Mouse (Mus musculus) hematopoietic multipotent progenitor cell, adult 10-12 weeks (in vitro differentiated cells): ENCODE measurements around the gene Maz. TPM values are rescaled to one million over a fixed set of nuclear protein-coding genes. Genes with fewer than 3 reads are reported as not detected.

Experiments
- polyA plus RNA-seq: library from polyadenylated mRNA; stranded (reverse); fragments of >175 nt; gene quantifications from 2 replicates; pipeline ENCODE4 v1.2.3, GENCODE M21; 2012; ENCODE audit warnings: low replicate concordance

Gene Maz
- 317 and 823 TPM in 2 replicates for polyA plus RNA-seq

DNA sequence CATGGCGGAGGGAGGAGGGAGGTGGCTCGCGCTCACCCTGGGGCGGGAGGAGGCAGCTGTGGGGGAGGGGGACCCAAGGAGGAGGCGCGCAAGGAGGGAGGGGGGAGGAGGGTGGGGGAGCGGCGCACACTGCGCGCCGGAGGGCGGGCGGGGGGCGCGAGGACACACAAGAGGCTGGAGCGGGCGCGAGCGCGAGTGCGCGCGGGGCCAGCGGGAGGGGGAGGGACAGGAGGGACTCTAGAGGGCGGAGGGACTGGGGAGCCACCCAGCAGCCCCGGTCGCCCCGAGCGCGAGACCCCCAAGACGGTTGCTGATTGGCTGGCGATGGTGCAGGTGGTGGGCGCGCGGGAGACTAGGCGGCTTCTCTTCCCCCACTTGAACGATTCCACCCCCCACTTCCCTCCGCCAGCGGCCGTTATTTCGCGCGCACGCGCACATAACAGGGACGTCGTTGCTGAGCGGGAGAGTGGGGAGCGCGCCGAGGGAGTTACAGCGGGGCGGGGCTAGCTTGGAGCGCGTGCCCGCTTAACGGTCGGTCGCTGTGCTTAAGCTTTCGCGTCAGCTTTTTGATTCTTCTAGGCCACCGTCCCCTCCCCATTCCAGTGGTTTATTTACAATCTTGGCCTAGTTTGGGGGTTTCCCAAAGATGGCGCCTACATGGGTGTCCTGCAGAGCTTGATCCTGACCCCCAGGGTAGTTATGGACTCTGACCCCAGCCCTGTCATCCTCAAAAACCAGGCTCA is at the start of gene Maz:
Maz (minus strand) TSS at position 54 of the 743 bp plus-strand sequence.

DNA sequence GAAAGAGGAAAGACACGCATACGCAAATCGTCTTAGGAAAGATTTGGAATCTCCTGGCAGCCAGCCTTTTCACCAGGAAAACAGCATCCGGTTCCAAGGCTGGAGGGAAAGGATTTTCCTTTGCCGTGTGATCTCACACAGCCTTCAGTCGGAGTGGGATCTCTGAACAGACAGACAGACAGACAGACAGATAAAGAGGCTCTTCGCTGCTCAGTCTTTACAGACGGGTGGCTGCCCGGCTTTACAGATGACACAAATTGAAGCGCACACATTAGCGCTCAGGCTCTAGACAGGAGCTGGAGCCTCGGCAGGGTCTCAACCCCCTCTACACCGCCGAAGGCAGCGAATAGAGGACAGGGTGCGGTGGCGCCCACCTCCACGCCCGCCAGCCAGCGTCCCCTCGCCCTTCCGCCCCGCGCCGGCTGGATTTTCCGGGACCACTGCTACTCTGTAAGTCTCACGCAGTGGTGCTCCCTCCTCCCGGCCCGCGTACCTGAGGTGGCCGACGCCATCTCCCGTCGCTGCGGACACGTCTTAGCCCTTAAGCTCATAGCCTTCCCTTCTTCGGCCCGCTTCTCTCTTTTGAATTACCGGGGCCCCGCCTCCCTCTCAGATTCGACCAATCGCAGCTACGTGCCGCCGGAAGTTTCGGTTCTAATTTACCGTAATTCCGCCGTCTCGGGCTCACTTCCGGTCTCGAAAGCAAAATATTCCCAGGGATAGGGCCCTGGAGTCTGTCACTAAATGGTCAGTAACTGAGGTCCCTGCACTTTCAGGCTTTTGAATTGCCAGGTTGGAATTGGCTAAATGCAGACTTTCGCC is 15.2 kb upstream of the Maz start, which contains the start of gene Kif22:
Kif22 (minus strand) TSS at position 621 of the 822 bp plus-strand sequence.

DNA sequence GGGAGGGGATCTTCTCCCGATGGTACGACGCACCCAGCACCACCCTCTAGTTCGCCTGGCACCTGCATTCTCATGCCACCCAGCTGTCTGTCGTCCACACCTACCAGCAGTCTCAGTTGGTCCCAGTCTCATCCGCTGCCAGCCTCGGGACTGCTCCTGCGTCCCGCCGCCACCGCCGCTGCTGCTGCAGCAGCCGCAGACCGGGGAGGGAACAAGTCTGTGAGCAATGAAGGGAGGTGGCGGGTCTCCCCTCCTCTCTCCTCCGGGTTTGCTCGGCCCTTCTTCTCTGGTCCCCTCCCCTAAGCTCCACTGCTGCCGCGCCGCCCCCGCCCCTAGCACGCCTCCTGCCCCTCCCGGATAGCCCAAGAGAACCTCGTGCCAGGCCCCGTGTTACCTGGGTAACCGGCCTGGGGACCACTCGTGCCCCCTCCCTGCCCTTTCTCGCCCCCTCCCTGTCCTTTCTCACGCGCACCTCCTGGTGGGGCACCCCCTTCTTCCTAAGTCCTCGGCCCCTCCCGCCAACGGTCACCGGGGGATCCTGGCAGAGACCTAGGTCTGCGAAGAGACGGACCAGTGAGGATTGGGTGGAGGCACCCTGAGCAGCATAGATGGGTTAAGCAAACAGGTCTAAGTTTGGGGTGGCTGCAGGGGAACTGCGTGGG is 5.8 kb downstream of the Maz start, which contains the start of the genes Gm42742 and Prrt2:
Gm42742 (minus strand) TSS at position 197 of the 662 bp plus-strand sequence.
Prrt2 (minus strand) TSS at position 311 of the 662 bp plus-strand sequence.

DNA sequence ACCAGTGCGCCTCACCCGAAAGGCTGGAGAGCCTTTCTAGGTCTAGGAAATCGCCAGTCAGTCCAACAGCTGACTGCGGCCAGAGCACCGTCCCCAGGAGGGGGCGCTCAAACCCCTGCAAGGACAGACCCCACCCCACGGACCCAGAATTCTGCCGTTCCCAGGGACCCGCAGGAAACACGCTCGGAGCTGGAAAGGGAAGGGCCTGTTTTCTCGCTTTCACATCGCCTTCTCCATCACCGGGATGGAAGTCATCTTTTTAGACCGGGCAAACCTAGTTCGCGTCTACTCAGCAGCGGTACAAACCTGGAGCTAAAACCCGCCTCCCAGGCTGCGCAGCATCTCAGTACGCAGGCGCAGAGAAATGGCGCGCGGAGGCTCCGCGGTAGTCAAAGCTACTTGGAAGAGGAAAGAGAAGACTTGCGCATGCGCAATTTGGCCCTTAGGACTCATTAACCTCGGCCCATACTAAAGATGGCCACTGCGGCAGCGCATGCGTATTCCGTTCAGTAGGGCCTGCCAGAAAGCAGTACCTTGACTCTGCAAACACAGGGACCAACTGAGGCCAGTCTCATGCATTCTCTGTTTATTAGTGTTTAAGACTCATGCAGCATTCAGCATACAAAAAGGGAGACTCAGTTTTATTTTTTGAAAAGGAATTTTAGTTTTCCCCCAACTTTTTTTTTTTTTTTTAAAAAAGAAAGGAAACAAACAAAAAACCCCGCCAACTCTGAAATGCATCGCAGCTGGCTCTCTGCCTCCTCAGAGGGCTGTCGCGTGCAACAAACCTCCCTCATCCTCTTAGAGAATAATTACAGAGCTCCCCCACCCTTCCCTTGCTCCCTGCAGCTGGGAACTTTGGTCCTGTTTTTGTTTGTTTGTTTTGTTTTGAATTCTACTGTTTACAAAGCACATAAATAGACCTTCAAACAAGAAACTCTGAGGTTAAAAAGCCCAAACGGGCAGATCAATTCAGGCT is 9.6 kb downstream of the Maz start, which contains the start of gene Pagr1a:
Pagr1a (minus strand) TSS at position 382 of the 979 bp plus-strand sequence.

DNA sequence TGATC is 10.6 kb downstream of the Maz start, which contains the start of gene Pagr1b:
Pagr1b (minus strand) TSS at position 4 of the 5 bp plus-strand sequence.

DNA sequence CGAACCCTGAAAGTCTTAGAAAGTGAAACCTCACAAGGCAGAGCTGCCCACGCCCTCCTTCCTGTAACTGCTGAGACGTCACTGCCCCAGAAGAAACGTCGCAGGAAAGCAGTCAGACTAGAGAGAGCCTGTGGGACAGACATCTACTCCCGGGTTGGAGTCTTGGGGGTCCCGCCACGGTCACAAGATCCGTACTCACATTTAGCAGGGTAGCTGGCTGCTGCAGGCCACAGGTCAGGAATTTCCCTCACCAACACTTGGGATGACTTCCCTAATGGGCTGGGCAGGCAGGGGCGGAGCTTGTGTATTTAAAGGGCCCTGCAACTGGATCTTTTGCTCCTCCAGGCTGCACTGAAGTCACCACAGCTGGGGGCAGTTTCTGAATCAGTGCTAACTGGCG is 12.5 kb downstream of the Maz start, which contains the start of gene Mvp:
Mvp (minus strand) TSS at position 302 of the 400 bp plus-strand sequence.

DNA sequence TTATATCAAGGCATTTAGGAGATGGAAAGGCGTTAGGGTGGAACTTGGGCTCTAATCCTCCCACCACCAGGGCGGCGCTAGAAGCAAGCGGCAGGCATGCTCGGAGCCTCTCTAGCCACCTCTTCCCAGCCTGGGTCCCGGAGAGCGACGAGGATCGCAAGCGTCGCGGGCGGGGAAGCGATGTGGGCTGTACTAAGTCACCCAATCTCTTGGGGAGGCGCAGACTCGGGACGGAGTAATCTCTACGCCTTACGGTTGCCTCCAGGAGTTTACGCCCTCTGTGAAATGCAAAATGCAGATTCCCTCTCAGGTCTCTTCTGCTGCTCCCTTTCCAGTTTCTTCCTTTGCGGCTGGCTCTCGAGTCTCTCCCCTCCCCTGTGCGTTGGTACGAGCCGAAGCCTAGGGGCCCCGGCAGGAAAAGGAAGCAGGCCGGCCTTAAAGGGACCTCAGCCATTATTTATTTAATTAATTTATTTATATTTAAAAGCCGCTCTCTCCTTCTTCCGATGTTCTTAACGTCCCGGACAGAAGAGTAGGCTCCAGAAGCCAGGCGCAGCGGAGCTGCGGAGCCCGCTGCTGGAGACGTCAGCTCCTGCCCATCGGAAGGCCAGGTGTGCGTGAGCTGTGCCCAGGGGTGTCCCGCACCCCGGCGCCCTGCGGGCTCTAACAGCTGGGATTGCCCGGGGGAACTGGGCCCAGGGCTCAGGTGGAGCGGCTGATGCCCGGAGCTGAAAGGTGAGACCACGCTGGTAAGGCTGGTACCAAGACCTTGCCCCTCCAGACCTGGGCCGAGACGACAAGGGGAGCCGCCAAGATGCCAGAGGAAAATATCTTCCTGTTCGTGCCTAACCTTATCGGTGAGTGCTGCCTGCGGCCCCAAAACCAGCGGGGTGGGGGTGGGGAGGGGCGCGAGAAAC is 50.6 kb downstream of the Maz start, which contains the start of gene Cdiptos:
Cdiptos (minus strand) TSS at position 149 of the 917 bp plus-strand sequence.

DNA sequence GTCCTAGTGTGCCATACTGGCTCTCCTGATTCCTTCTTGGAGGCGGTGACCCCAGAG is 51.1 kb downstream of the Maz start, which contains the start of gene Cdipt:
Cdipt (plus strand) TSS at position 22 of the 57 bp plus-strand sequence.

Other genes with a start within 250 kb of the Maz start
- 20.6 and 32.8 TPM in 2 replicates for gene Tbx6, start 245.6 kb downstream of the Maz start, polyA plus RNA-seq
- gene Ppp4c, start 234.5 kb downstream of the Maz start, polyA plus RNA-seq = 144 and 186 TPM in 2 replicates
- gene Fam57b, start 229.4 kb downstream of the Maz start, polyA plus RNA-seq = 0.18 TPM in 1 of 2 replicates, not detected in the other
- not detected in 2 replicates for gene 4930451I11Rik, start 195.4 kb downstream of the Maz start, polyA plus RNA-seq
- gene Doc2a, start 179.6 kb downstream of the Maz start, polyA plus RNA-seq = not detected in 2 replicates
- gene Hirip3, start 165.1 kb downstream of the Maz start, polyA plus RNA-seq = 46.3 and 48.6 TPM in 2 replicates
- 411 and 521 TPM in 2 replicates for gene Ino80e, start 164.7 kb downstream of the Maz start, polyA plus RNA-seq
- 190 and 438 TPM in 2 replicates for gene Taok2, start 142.3 kb downstream of the Maz start, polyA plus RNA-seq
- gene Tmem219, start 104.1 kb downstream of the Maz start, polyA plus RNA-seq = 94.2 and 130 TPM in 2 replicates
- gene Kctd13, start 98.2 kb downstream of the Maz start, polyA plus RNA-seq = 30.5 and 84.4 TPM in 2 replicates
- gene Asphd1, start 77.5 kb downstream of the Maz start, polyA plus RNA-seq = not detected in 2 replicates
- 2.3 and 3.7 TPM in 2 replicates for gene Sez6l2, start 76.5 kb downstream of the Maz start, polyA plus RNA-seq
- gene Cdipt, start 51.1 kb downstream of the Maz start, polyA plus RNA-seq = 122 and 191 TPM in 2 replicates
- gene Cdiptos, start 50.9 kb downstream of the Maz start, polyA plus RNA-seq = 0.29 and 0.57 TPM in 2 replicates
- gene Mvp, start 12.4 kb downstream of the Maz start, polyA plus RNA-seq = 41.4 and 44.2 TPM in 2 replicates
- gene Pagr1b, start 10.6 kb downstream of the Maz start, polyA plus RNA-seq = 2.3 and 8.3 TPM in 2 replicates
- 4.2 and 54.7 TPM in 2 replicates for gene Pagr1a, start 9.7 kb downstream of the Maz start, polyA plus RNA-seq
- gene Gm42742, start 5.9 kb downstream of the Maz start, polyA plus RNA-seq = 120 and 325 TPM in 2 replicates
- 1.7 and 5.9 TPM in 2 replicates for gene Prrt2, start 5.8 kb downstream of the Maz start, polyA plus RNA-seq
- gene Kif22, start 15.4 kb upstream of the Maz start, polyA plus RNA-seq = 2.6 and 9.1 TPM in 2 replicates
- gene Zg16, start 60.3 kb upstream of the Maz start, polyA plus RNA-seq = 0.27 TPM in 1 of 2 replicates, not detected in the other
- 271 and 357 TPM in 2 replicates for gene AI467606, start 64.3 kb upstream of the Maz start, polyA plus RNA-seq
- gene Qprt, start 95.2 kb upstream of the Maz start, polyA plus RNA-seq = 5.7 and 7.0 TPM in 2 replicates
- 81.8 and 125 TPM in 2 replicates for gene Spn, start 110.8 kb upstream of the Maz start, polyA plus RNA-seq
- 63.2 and 81.0 TPM in 2 replicates for gene Cd2bp2, start 169.0 kb upstream of the Maz start, polyA plus RNA-seq
- gene Tbc1d10b, start 181.4 kb upstream of the Maz start, polyA plus RNA-seq = 48.8 and 114 TPM in 2 replicates
- 3.8 TPM in 1 of 2 replicates, not detected in the other for gene Mylpf, start 181.9 kb upstream of the Maz start, polyA plus RNA-seq
- 19.8 and 21.6 TPM in 2 replicates for gene Zfp553, start 206.0 kb upstream of the Maz start, polyA plus RNA-seq
- 741 and 939 TPM in 2 replicates for gene Sept1, start 206.1 kb upstream of the Maz start, polyA plus RNA-seq
- 30.4 and 62.4 TPM in 2 replicates for gene Zfp771, start 217.2 kb upstream of the Maz start, polyA plus RNA-seq
- gene Dctpp1, start 233.7 kb upstream of the Maz start, polyA plus RNA-seq = 11.9 and 40.3 TPM in 2 replicates
- gene Sephs2, start 247.0 kb upstream of the Maz start, polyA plus RNA-seq = 18.3 and 56.1 TPM in 2 replicates